Mouse (Mus musculus) small intestine, adult 2 months (tissue): ENCODE measurements around the gene Cbl.

Experiments
- CTCF ChIP-seq: fragments of 200-500 bp; IDR thresholded peaks from 2 replicates; pipeline ENCODE4 v1.5.1; 2012; ENCODE audit warnings: low read depth, mild to moderate bottlenecking, control low read depth, inconsistent platforms, low read length, moderate library complexity, mixed read lengths; ENCODE audit not compliant: insufficient replicate concordance, insufficient read length; ENCODE audit errors: extremely low read depth
- POLR2A ChIP-seq: fragments of 200-500 bp; IDR thresholded peaks from 2 replicates; pipeline ENCODE4 v1.6.1; 2012; ENCODE audit warnings: low read depth, mild to moderate bottlenecking, control low read depth, inconsistent platforms, low read length, moderate library complexity

- TF ChIP-seq CTCF (no peak), POLR2A (no peak)
Measured at GRCm38 (mm10) chr9:44255136-44255521, 21.3 kb upstream of the Cbl start.
